ENCODE assay signal across 24 mouse cellular contexts in the genomic region with DNA sequence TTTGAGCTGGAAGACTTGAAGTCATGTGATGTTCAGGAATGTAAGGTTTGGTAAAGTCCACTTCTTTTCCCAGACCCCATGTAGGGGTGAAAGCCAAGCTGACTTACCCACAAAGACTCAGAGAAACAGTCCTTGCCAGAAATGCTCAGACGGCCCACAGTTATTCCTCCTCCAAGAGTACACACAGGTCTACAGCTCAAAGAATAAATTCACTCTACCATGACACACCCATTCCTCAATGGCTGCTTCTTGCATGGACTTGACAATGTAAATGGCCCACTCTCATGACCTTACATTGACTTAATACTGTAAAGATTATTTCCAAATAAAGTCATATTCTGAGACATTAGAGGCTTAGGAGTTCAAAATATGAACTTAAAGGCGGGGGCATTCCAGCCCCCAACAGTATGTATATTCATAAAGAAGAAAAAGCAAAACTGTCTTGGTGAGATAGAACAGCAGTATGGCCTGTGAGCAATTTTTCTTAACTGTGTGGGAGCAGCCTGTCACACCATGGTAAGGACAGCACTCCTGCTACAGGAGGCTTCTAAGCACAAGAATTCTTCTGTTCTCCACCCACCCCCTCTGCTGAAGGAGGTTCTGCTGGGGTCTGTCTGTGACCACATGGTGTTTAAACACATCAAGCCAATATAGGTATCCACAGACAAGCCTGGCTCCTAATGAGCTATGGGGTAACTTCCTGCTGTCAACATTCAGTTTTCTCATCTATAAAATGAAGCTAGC. TPM values are rescaled to one million over a fixed set of nuclear protein-coding genes. Genes with fewer than 3 reads are reported as not detected.
DNase-seq lines count a peak whose midpoint lies in the region; ATAC-seq lines count a peak whose summit lies in the region.
"Had no signal": no experiment of that assay in that cellular context is flagged by ENCODE, and none has a peak within 500 bp of the region (broad histone marks: within the 10 kb centered on the region; RNA-seq: fewer than 3 reads in every experiment).

No protein-coding gene starts in this region.

- ATAC-seq in intestine, embryonic 15.5 days = peak; percentile 58
- ATAC-seq: forebrain, embryonic 13.5 days; forebrain, postnatal 0 days; hindbrain, postnatal 0 days; Patski had no signal

- 56% methylated on average over 2 of the region's 2 CpGs for WGBS in intestine, embryonic 15.5 days

- intact Hi-C loops in heart, postnatal 10 days (cut with DNase I) = no loop called here
- intact Hi-C loops in gastrocnemius, postnatal 14 days (cut with DNase I; ENCODE audit: low total_unique reads) = no loop called here

- no peak overlapping the region for H3K27ac ChIP-seq in intestine, embryonic 15.5 days
- H3K27ac ChIP-seq: embryonic facial prominence, embryonic 10.5 days; forebrain, embryonic 13.5 days; heart, embryonic 10.5 days; hindbrain, embryonic 13.5 days; hindbrain, postnatal 0 days had no signal

- H3K36me3 ChIP-seq in intestine, embryonic 15.5 days = no peaks in the 10 kb centered on the region
- H3K36me3 ChIP-seq: embryonic facial prominence, embryonic 10.5 days; heart, embryonic 10.5 days; hindbrain, embryonic 13.5 days had no signal

- no peak overlapping the region for H3K4me2 ChIP-seq in intestine, embryonic 15.5 days (replicated peaks)
- H3K4me2 ChIP-seq: forebrain, embryonic 13.5 days; hindbrain, embryonic 13.5 days had no signal

- no peak overlapping the region for H3K4me3 ChIP-seq in intestine, embryonic 15.5 days (replicated peaks)
- H3K4me3 ChIP-seq: embryonic facial prominence, embryonic 10.5 days; forebrain, embryonic 13.5 days; heart, embryonic 10.5 days; hindbrain, embryonic 13.5 days had no signal

- H3K9ac ChIP-seq in intestine, embryonic 15.5 days = no peak overlapping the region
- H3K9ac ChIP-seq: forebrain, embryonic 13.5 days; forebrain, postnatal 0 days; hindbrain, embryonic 13.5 days had no signal

- H3K27me3 ChIP-seq in intestine, embryonic 15.5 days (replicated peaks) = no peaks in the 10 kb centered on the region
- H3K27me3 ChIP-seq: CH12.LX; forebrain, embryonic 13.5 days; hindbrain, embryonic 13.5 days had no signal

- H3K9me3 ChIP-seq in intestine, embryonic 15.5 days = no peaks in the 10 kb centered on the region
- H3K9me3 ChIP-seq: embryonic facial prominence, embryonic 10.5 days; forebrain, embryonic 13.5 days; heart, embryonic 10.5 days; hindbrain, embryonic 13.5 days had no signal

- DNase-seq in heart, adult 11 months = peak; percentile 57
- no peak for DNase-seq in heart, postnatal 10 days
- peak; percentile 41 for DNase-seq in right cerebral cortex, adult 18-20 months
- DNase-seq in right cerebral cortex, postnatal 4 days = no peak
- DNase-seq in ZHBTc4 (ENCODE audit: low read depth, low spot score) = peak; percentile 14
- no peak for DNase-seq in neural tube, embryonic 10.5 days (ENCODE audit: extremely low spot score, low spot score)
- DNase-seq in gastrocnemius, postnatal 14 days = no peak
- DNase-seq: adrenal gland, adult 2 months; adrenal gland, postnatal 25 days; cerebellum, adult 2 months; cerebellum, postnatal 10 days; forebrain, postnatal 0 days; gastrocnemius, postnatal 36 days; heart, adult 18-20 months; heart, postnatal 14 days had no signal

- no peaks in the 10 kb centered on the region for H3K4me1 ChIP-seq in intestine, embryonic 15.5 days (replicated peaks)
- H3K4me1 ChIP-seq: embryonic facial prominence, embryonic 10.5 days; forebrain, embryonic 13.5 days; heart, embryonic 10.5 days; hindbrain, embryonic 13.5 days had no signal

RNA-seq across cellular contexts. Expression of gene Ky, which starts 35.3 kb away (rescaled TPM):
- 10 to 100 TPM; 17.9 to 28.8 TPM for total RNA-seq in heart, postnatal 10 days (2021)
- polyA plus RNA-seq in intestine, embryonic 15.5 days (2015; fragmentation: Nextera tagmentation; extraction: Ambion mirVana) = 0.03 and 0.14 TPM in 2 replicates
- 100 to 1,000 TPM; 124 to 167 TPM for total RNA-seq in gastrocnemius, postnatal 14 days (2021)
- total RNA-seq: CH12.LX; hematopoietic stem cell, adult 5-6 weeks had no signal
- polyA plus RNA-seq: Patski had no signal

Comparison
In these comparisons a context has a peak if more than half of its experiments do, and no peak if none do; other contexts are left out.
1. DNase-seq: peak in heart, adult 11 months (single experiment), right cerebral cortex, adult 18-20 months (single experiment) and ZHBTc4 (single experiment); none in heart, postnatal 10 days (0 of 2), right cerebral cortex, postnatal 4 days (single experiment), neural tube, embryonic 10.5 days (single experiment) and gastrocnemius, postnatal 14 days (single experiment).
2. RNA of gene Ky, which starts 35.3 kb away (total RNA-seq): 124 to 167 TPM in gastrocnemius, postnatal 14 days; 17.9 to 28.8 TPM in heart, postnatal 10 days; every median in the first group is over 4 times any median in the second.